Mouse (Mus musculus) urinary bladder, adult 2 months (tissue): Measurements from ENCODE around the gene Osbpl3. TPM values are rescaled to one million over a fixed set of nuclear protein-coding genes. Genes with fewer than 3 reads are reported as not detected.

Source experiments
- DNase-seq: peaks from one replicate; pipeline ENCODE4 v3.0.0; 2022; ENCODE audit warnings: low spot score
- polyA plus RNA-seq: library from polyadenylated mRNA; depleted of rRNA; stranded (reverse); fragments of >200 nt; gene quantifications from 2 replicates; pipeline ENCODE4 v1.2.3, GENCODE M21; 2012; rRNA removed

The Osbpl3 gene
- 54.8 and 61.4 TPM in 2 replicates for polyA plus RNA-seq

- peak; percentile 84 for DNase-seq
These were observed at the start of gene Osbpl3 for GRCm38 (mm10) chr6:50455829-50456469. Gene Osbpl3 (minus strand): TSS chr6:50456201.

GRCm38 (mm10) chr6:50505531-50505930 is 49.5 kb upstream of the Osbpl3 start:
- DNase-seq = no peak

- DNase-seq = no peak
These were observed 48.7 kb upstream of the Osbpl3 start for GRCm38 (mm10) chr6:50504711-50505110.

DNA sequence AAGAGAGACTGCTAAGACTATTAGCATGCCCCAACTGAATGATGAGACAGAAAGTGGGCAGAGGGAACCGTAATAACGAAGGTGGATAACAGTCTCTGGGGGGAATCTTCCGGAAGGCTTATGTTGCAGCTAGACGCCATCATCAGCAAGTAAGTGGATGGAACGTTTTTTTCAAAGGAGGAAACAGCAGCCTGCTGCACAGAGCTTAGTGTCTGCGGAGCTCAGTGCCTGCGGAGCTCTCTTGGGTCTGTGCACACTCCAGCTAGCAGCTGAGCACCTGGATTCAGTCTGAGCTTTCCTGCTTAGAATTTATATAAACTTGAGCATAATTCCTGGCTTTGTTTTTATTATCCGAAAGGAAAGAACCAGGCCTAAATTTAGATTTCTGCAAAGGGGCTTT is 47.8 kb upstream of the Osbpl3 start:
- no peak for DNase-seq

- no peak for DNase-seq
These were observed 47.0 kb upstream of the Osbpl3 start for GRCm38 (mm10) chr6:50503031-50503430.

- no peak for DNase-seq
These were observed 42.3 kb upstream of the Osbpl3 start for GRCm38 (mm10) chr6:50498346-50498745.

DNA sequence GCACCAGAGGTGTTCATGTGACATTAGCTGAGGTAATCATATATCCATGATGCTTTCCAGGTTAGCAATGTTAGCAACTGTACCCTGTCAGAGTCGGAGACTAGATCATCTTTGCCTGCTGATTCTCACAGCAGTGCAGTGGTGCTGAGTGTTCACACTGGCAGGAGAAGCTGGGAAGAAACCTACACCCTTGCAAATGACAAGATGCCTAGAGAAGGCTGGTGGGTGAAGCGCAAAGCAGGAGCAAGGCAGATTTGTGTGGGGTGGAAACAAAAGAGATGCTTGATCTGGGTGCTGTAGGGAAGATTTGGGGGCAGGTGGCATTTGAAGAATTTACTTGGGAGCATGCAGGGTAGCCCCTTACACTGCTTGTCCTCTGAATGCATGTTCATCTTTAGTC is 34.5 kb upstream of the Osbpl3 start:
- no peak for DNase-seq

DNA sequence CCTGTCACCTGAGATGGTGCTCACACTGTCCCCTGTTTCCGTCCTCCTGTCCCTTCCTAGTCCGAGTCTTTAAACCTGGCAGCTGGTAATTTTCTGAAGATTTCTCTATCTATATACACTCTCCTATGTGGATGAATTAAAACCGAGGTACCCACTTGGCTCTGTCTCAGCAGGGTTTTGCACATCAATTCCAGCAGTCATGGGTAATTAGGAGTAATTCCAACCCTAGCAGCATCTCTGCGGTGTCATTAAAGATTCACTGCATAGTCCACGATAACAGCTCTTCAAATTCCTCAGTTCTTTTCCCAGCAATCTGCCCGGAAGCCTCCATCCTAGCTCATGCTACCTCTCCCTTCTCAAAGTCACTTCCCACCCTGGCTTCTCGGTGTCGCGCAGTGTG is 33.4 kb upstream of the Osbpl3 start:
- DNase-seq = no peak

DNA sequence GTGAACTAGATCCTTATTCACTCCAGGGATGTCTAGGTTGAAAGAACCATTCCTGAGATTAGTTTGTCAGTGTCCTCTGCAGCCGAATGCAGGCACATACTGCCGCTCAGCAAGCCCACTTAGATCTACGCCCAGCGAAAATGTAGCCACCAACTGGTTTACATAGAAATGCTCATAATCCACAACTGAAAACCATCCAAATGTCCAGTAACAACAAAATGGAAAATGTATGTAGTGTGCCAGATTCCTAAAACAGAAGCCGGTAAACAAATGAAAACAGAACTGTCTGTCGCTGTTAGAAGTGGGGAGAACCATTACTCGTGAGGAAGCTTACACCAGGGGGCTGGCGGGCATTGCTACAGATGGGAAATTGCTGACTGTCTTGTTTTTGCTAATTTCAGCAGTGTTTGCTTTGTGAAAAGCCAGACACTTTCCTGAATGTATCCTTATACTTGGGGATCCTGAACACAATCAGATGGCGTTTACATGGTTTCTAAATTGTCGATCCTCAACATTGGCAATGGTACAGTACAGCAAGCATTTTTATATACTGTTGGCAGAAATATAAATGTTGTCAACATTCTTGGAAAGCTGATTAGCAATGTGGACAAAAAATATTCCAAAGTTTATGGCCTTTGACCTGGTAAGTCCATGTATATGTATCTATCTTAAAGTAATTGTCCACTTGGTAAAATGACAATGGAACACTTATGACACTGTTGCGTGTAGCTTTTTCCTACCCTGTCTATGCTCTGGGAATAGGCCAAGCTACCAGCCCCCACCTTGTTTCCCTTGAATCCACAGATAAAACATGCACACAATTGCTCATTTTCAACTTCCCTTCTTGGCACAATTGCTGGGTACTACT is 30.3 kb upstream of the Osbpl3 start:
- DNase-seq = no peak

DNA sequence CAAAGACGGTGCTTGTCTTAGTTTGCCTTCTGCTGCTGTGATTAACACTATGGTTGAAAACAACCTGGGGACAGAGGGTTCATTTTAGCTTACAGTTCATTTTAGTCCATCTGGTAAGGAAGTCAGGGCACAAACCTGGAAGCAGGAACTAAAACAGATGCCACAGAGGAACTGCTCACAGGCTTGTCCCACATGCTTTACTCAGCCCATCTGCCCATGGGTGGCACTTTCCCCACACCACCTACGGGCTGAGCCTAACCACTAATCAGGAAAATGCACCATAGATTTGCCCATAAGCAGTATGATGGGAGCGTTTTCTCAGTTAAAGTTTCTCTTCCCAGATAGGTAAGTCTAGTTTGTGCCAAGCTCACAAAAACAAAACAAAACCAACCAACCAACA is 27.4 kb upstream of the Osbpl3 start:
- DNase-seq = no peak

DNA sequence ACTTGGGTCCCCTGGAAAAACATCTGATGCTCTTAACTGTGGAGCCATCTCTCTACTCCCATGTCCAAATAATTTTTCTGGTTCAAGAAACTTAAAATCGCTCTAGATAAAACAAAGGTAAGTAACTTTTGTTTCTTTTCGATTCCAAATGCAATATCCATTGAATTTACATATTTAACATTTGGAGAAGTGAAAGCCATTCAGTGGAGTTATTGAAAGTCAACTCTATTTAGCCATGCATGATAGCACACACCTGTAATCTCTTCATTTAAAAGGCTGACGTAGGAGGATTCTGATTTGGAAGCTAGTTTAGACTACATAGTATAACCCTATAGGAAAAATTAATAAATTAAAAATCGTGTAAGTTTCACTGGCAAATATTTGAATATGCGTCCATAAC is 25.5 kb upstream of the Osbpl3 start:
- no peak for DNase-seq

DNA sequence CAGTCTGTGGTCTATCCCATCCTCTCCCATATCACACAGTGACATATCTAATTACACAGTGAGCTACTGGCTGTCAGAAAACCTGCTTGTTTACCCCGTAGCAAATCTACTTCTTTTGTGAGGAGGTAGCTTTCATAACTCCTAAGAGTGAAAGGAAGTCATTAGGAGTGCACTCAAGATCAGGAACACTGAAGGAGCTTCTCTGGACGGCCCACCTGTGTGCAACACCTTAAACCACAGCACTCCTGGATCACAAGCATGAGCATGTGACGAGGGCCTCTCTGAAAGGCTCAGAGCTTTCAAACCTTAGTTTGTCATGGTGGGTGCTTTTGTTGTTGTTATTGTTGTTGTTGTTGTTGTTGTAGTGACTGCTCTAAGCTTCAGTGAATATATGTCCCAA is 10.4 kb upstream of the Osbpl3 start:
- no peak for DNase-seq

DNA sequence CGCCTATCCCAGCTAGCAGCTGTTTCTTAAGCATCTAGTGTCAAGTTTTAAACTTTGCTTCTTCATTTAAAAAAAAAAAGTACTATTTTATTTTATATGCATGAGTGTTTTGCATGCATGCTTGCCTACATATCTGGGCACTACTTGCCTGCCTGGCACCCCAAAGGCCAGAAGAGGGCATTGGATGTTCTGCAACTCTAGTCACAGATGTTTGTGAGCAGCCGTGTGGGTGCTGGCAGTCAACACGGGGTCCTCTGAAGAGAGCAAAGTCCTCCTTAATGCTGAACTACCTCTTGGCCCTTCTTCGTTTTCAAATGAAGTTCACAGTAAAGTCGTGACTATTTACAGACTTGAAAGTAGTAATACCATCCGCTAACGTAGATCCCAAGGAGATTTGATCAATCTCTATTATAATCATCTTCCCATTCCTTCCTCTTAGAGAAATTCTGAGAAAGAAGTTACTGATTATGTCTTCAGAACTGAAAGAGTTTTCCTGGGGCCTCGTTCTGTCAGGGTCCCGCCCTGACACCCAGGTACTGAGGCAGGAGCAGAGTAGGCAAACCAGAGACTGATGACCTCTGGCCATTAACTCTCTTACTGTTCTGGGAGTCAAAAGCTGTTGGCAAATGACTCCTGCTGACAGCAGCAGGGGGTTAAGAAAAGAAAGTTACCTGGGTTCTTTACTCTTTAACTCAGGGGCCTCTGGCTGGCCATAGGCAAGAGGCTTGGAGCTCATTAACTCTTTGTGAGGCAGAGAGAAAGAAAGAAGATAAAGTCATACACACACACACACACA is 8.9 kb upstream of the Osbpl3 start:
- no peak for DNase-seq

GRCm38 (mm10) chr6:50462026-50462425 is 6.0 kb upstream of the Osbpl3 start:
- DNase-seq = no peak

DNA sequence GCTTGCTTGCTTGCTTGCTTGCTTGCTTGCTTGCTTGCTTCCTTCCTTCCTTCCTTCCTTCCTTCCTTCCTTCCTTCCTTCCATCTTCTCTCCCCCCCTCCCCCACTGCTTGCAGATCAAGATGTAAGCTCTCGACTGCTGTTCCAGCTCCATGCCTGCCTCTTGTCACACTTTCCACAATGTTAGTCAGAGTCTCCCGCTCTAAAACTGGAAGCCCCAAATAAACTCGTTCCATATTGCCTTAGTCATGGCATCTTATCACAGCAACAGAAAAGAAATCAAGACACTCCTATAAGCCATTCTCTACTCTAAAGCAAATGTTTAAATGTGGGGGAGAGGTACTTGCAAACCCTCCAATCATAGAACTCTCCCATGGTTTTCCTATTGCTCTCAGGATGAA is 5.6 kb upstream of the Osbpl3 start:
- DNase-seq = no peak

- DNase-seq = no peak
These were observed 4.6 kb upstream of the Osbpl3 start for GRCm38 (mm10) chr6:50460646-50461045.

DNA sequence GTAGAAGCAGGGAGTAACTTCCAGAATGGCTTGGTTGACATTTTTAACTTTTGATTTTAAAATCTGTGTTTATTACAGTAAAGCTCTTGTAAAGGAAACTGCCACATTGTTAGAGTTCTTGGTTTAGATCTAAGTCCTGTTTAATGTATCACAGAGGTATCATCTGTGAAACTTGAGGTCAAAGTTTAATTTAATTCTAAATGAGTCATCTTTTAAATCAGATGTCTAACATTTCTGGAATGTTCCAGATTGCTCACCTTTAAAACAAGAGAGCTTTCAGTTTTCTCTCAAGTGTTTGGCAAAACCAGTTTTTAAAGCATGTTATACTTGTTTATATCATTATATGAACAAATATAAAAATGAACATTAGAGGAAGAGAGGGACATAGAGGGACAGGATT is 4.2 kb upstream of the Osbpl3 start:
- DNase-seq = no peak

DNA sequence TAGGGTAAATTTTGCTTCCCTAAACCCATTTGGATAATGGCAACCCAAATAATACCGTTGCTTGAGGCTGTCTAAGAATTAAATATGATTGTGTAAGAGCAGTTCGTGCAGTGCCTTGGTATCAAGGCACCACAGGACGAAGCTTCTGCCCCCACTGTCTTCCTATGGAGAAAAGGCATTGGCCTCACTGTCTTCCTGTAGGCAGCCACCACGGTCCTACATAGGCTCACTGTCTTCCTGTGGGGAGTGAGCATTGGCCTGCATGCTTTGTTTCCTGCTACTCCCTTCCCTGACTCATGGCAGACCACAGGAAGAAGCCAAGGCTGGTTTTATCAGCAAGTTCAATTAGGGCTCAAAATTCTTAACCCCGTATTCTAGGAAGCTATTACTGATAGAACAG is 3.3 kb upstream of the Osbpl3 start:
- no peak for DNase-seq

DNA sequence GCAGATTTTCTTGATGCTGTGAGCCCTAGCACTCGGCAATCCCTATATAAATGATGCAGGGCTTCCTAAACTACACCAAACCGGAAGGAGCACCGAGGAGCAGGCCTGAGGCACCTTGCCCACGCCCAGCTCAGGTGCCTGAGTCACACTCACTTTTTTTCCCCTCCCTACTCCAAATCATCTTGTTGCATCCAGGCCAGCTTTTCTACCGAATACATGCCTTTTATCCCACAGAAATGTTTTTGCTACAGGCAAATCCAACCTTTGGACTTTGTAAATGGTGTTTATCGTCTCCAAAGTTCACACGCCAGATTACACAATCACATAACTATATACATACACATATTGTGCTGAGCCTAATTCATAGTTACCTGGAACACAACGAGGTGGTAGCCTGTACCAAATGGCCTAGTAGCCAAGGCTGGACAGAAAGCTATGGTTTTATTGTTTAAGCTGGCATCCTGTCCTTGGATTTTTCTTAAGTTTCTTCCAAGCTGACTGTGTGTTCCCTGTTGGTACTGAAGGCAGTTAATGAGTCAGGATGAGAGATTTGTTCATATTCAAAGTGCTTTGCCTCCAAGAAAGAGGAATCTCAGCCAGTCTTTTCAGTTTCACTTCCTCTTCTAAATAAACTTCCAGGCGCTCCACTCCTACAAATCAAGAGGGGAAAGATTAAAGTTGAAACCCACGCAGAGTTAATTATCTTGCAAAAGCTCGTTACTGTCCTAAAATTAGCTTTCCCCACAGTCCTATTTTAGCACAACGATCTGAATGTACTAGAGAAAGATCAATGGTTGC is 1.7 kb upstream of the Osbpl3 start:
- DNase-seq = no peak

DNA sequence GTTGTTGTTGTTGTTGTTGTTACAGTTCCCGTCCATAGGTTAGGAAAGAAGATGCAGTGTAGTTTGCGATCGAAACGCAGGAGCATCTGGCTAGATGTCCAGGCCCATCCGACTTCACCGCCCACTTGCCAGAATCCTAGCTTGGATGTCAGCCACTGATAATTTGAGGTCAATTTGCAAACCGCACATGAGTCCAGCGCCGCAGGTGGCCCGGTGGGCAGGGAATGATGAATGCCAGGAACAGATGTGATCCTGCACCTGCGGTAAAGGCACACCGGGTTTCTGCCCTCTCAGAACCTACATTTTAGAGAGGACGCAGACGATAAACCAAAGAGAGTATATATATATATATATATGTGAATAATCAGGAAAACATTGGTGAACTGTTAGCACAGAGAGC is 705 bp upstream of the Osbpl3 start:
- no peak for DNase-seq

DNA sequence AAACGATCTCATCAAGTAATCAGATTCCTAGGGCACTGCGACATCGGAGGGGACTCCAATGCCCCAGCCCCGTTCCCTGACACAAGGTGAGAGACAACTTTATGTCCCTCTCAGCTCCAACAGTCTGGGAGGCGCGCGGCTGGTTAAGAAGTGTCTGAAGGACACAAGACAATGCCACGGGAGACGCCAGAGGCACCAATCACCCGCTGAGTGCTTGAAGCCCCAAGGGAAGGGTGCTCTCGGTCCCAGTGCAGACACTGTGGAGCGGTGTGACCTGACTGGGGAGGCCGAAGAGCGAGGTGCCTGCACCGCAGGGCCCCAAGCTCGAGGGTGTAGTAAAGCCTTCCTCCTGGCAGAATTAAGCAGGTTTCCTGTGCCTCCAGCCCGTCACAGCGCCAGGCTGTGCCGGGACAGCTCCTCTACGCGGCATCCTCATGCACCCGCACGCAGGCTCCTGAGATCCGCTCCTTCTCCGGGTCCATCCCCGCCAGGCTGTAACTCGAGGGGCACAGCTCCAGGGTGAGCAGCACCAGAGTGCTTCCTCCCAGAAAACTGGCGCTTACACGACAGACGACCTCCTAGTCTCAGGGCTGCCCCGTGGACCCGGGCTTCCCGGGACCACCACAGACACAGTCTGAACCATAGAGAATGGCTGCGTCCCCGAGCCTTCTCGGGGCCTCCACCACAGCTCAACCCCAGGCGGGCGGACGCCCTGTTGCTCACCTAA is 736 bp downstream of the Osbpl3 start:
- peak; percentile 45 for DNase-seq
